Mouse (Mus musculus) adrenal gland, postnatal 36 days (tissue): ENCODE measurements around the gene Dyrk1b. TPM values are rescaled to one million over a fixed set of nuclear protein-coding genes. Genes with fewer than 3 reads are reported as not detected.
"Not testable (repeated sequence)": the region's sequence is repeated elsewhere in the genome, so short reads cannot be mapped to it uniquely, and the experiment has no call there.

Experiments used
- DNase-seq, 2 experiments: peaks; one replicate each; pipeline ENCODE4 v3.0.0; 2021; ENCODE audit warnings: mixed read lengths in 1 of 2
- total RNA-seq, 2 experiments: library from RNA; stranded (reverse); gene quantifications; 2 replicates each; pipeline ENCODE4 v1.2.3; 2021

Dyrk1b gene
- total RNA-seq, 2 experiments from 2014 or later: 27.3 to 31.4 TPM

DNA sequence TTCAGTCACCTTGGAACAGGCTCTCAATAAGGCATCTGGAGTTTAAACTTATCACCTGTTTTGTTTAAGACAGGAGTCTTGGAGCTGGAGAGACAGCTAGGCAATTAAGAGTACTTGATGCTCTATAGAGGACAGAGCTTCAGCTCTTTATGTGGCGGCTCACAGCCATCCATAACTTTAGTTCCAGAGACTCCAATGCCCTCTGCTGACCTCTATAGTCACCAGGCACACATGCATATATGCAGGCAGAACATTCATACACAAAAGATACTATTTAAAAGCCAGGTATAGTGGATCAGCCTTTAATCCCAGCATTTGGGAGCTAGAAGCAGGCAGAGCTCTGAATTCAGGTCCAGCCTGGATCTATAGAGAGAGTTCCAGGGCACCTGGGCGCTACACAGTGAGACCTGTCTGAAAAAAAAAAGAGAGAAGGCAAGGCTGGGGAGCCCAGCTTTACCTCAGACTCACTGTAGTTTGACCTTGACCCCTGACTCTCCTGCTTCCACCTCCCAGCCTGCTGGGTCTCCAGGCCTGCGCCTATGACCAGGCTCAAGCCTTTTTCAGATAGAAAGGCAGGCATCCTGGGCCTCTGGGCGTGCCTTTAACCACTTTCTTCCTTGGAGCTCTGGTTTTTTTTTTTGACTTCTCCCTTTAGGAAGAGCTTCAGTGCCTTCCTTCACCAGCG is 16.3 kb downstream of the Dyrk1b start:
- DNase-seq: no peak

DNA sequence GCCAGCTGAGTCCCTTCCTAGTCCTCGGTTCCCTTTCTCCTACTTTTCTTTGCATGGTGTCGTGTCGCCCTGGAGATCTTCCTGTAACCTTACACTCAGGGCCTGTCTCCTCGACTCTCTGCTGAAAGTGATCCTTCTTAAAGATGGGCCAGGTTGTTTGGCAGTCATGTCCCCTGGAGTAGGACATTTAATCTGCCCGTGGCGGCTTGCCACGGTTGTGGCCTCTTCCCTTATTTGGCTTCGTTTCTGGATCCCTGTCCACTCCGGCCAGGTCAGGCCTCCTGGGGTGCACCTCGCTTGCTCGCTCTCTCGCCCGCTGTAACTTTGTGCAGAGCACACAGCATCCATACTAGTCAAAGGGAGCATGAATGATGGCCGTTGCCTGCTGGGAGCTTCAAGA is 17.3 kb downstream of the Dyrk1b start:
- peak in 1 of 2 experiments; percentile 44 for DNase-seq

DNA sequence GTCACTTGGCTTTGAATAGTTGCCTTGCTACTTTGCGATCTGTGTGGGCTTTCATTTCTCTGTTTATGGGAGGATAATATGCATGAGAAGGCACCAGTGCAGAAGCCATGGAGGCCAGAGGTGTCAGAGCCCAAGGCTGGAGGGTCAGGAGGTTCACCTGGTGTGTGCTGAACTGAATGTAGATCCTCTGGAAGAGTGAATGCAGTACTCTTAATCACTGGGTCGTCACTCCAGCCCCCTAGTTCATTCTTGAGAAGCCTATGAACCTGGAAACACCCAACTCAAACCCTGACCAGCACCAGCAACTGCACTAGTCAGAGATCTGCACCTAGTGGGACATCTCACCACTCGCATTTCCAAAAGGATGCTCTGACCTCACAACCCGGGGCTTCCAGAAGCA is 19.8 kb downstream of the Dyrk1b start:
- DNase-seq: no peak

DNA sequence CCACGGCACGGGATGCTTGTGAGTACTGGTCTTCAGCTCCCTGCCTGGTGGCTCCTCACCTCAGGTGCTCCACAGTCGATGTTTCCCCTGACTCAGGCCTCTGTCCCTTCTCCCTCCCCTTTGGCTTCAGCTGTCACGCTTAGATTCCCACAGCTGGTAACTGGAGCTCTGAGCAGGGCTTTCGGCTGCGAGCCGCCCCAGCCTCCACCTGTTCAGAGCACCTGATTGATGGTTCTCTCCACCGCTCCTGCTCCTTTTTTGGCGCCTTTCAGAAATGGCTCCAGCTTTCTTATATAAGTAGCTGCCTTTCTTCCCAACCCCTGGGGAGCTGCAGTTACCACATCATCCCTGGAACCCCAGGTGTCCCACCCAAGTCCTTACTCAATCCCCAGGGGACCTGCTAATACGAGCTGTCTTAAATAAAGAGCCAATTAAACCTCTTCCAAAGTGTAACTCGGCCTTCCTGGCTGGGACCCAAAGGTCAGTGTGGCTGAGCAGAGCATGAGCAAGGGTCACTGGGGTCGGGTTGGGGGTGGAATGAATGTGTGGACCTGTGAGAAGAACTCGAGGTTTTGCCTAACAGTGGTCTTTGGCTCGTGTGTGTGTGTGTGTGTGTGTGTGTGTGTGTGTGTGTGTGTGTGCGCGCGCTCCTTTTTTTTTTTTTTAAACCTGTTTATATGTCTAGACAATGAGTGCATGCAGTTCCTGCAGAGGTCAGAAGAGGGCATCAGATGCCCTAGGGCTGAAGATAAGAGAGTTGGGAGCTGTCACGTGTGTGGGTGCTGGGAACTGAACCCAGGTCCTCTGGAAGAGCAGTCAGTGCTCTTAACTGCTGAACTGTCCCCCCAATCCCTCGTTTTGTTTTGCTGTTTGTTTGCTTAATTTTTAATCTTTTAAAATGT is 24.2 kb downstream of the Dyrk1b start:
- peak in 1 of 2 experiments; percentile 61 for DNase-seq

DNA sequence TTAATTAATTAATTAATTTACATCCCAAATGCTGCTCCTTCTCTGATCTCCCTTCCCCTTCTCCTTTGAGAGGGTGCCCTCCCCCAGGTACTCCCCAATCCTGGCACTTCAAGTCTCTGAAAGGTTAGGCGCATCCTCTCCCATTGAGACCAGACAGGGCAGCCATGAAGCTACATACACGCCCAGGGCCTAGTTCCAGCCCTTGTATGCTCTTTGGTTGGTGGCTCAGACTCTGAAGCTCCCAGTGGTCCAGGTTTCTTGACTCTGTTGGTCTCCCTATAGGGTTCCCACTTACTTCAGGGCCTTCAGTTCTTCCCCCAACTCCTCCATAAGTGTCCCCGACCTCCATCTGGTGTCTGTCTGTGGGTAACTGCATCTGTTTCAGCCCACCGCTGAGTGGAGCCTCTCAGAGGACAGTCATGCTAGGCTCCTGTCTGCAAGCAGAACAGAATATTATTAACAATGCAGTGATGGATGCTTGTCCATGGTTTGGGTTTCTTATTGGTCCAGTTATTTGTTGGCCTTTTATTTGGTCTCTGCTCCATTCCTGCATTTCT is 26.9 kb downstream of the Dyrk1b start:
- no peak for DNase-seq

DNA sequence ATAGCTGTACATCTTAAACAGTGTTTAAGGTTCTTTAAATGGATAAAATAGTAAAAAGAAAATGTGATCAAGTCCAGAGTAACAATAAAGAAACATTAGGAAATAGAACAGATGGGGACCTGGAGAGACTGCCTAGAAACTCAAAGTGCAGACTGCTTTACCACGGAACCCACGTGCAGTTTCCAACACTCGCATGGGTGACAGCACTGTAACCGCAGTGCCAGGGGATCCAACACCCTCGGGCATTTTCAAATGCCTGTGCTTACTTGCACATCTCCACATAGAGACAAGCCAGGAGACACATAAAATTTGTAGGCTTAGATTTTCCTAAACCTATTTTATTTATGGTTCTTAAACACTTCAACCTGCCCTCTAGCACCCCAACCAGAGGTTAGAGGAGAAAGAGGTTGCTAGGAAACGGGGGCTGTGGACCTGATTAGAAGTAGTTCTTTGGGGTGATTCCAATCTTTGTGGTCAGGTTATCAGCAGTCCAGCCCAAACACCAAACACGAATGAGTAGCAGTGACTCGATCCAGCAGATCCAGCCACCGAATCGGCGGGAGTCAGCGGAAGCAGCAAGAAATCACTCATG is 29.2 kb downstream of the Dyrk1b start:
- no peak for DNase-seq

DNA sequence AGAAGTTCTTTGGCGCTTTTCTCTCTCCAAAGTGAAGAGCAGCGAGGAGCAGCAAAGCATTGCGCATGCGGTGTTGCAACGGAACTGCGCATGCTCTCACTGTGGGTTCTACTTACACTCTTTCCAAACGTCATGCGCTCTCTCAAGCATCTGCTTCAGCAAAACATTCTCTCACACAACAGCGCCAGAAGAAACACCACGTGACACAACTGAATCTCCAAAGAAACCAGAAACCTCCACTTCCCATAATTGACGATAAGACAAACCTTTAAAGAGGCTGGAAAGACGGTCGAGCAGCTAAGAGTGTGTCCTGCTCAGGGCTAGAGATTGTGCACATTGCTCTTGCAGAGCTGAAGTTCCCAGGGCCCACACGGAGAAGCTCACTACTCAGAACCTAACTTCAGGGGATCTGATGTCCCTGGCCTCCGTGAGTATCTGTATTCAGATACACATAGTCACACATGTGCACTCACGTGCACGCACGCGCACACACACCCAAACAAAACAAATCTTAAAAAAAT is 29.8 kb downstream of the Dyrk1b start:
- peak; percentile 81 for DNase-seq

DNA sequence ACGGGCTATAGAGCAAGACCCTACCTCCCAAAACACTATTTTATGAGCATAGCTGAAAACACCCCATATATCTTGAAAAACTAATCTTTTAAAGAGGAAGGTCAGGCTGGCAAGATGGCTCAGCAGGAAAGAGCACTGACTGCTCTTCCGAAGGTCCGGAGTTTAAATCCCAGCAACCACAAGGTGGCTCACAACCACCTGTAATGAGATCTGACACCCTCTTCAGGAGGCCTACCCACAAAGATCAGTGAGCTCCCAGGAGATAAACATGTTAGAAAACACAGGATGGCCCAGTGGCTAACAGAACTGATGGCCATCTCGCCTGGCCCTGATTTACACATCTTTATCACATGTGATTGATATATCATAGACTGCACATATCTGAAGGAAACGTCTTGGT is 31.5 kb downstream of the Dyrk1b start:
- no peak for DNase-seq

DNA sequence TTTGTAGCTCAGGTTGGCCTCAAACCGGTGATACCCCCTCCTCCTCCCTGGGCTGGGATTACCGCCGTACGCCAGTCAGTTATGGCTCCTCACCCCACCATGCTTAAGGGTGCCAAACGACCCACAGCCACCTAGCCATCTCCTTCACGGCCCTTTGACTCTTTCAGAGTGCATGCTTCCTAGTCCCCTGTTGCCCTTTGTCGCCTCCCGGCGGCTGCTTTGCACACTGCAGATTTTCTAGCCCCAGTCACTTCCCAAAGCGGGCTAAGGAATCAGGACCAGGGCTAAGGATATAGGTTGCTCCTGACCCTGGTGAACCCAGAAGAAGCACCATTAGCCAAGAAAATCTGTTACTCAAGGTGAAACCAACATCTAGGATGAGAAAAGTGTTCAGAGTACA is 34.9 kb downstream of the Dyrk1b start:
- DNase-seq: peak; percentile 79 to 86

DNA sequence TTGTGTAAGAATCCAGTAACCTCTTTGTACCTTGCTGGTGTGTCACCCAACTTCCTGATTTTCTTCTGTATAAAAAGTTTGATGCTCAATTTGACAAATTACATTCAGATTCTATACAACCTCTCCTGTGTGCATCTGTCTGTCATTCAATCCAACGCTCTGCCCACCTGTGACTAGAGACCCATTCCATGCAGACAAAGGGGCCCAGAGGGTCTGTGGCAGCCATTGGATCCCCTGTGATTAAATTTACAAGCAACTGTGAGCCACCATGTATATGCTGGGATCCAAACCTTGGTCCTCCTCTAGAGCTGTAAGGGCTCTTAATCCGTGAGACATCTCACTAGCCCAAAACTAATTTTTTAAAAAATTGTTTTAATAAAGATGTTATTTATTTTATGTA is 36.7 kb downstream of the Dyrk1b start:
- DNase-seq: not testable (repeated sequence)

DNA sequence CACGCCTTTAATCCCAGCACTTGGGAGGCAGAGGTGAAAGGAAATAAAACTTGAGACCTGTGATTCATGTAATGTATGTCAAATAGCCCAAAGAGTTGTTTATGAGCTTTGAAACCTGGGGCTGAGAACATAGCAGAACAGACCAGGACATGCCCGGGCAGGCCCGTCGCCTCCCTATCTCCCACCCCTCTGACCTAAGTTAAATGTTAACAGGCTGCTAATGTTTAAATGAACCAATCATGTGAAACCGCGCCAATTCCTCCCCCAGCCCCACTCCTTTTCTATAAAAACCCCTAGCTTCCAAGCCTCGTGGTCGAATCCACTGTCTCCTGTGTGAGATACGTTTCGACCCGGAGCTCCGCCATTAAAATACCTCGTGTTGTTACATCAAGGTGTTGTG is 38.5 kb downstream of the Dyrk1b start:
- DNase-seq: not testable (repeated sequence)

DNA sequence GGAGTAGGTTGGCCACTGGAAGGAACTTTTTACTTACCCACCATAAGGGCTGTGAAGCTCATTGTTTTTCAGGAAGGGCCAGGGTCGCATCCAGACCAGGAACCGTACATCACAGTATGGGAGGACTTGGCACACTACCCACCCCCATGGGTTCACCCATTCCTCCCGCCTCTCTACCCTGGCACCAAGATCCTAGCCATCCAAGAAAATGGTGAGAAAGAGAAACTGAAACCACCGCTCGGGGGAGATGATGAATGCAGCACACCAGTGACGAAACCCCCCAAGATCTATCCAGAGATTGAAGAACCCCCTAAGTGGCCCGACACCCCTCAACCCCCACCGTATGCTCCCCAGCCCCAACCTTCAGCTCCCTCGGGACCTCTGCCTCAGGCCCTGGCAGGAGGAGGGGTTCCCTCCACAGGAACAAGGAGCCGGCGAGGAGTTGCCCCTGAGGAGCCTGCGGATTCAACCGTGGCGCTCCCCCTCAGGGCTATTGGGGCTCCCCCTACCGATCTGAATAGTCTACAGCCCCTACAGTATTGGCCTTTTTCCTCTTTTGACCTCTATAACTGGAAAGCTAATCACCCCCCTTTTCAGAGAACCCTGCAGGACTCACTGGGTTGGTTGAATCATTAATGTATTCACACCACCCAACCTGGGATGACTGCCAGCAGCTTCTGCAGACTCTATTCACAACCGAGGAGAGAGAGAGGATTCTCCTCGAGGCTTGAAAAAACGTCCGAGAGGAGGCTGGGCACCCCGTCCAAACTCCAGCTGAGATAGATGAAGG is 39.9 kb downstream of the Dyrk1b start:
- DNase-seq: peak; percentile 35 to 49

DNA sequence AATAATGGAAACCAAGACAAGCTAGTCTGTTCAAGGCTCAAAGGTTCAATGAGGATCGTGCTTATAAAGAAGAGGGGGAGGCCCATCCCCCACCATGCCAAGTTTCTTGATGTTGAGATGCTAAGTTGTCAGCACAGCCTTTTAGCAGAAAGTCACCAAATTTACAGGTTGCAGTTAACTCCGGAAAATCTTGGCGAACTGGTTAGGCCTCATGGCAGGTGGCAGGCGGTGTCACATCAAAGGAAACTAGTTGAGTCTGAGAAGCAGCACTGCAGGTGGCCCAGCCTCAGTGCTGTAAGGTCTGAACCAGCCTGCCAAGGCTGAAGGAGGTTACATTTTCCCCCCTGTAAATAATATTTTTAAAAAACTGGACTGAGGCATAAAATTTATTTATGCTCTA is 47.6 kb downstream of the Dyrk1b start:
- DNase-seq: not testable (repeated sequence)

DNA sequence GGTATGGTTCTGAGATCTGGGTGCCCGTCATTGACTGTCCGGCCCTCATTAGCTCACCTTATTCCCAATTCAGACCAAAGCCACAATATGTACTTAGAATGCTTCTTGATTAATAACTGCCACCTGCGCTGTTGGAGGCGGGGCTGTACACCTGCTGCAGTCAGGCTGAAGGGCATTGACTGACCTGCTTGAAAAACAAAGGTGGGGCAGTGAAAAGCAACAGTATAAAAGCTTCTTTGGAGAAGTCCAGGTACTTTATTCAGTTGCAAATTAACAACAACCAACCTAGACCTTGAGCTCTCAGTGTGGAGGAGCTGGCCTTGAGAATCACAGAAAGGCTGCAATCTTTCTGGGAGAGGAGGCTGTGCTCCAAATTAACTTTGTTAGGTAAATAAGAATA is 48.2 kb downstream of the Dyrk1b start:
- not testable (repeated sequence) for DNase-seq

Other genes starting within 250 kb of the Dyrk1b start
- 10 to 100 TPM; 10.5 to 13.6 TPM for gene Zfp780b, start 200.3 kb upstream of the Dyrk1b start, total RNA-seq
- 1 to 10 TPM; 2.3 to 2.4 TPM for gene Zfp850, start 165.4 kb upstream of the Dyrk1b start, total RNA-seq
- gene Psmc4, start 129.4 kb upstream of the Dyrk1b start, total RNA-seq: 100 to 1,000 TPM; 151 to 195 TPM
- gene Fcgbp, start 108.2 kb upstream of the Dyrk1b start, total RNA-seq: not detected
- gene 9530053A07Rik, start 50.0 kb upstream of the Dyrk1b start, total RNA-seq: not detected
- gene Fbl, start 9.8 kb upstream of the Dyrk1b start, total RNA-seq: 100 to 1,000 TPM in 1 of 2 experiments, 10 to 100 TPM in 1; 92.2 to 134 TPM
- 10 to 100 TPM; 25.2 to 51.2 TPM for gene Eid2, start 88.4 kb downstream of the Dyrk1b start, total RNA-seq
- gene Eid2b, start 98.3 kb downstream of the Dyrk1b start, total RNA-seq: 10 to 100 TPM; 13.7 to 18.4 TPM
- 1 to 10 TPM in 1 of 2 experiments, not detected in 1; 1.1 TPM for gene Selenov, start 111.7 kb downstream of the Dyrk1b start, total RNA-seq
- under 1 TPM in 1 of 2 experiments, not detected in 1; 0.89 TPM for gene Dll3, start 122.8 kb downstream of the Dyrk1b start, total RNA-seq
- gene Timm50, start 132.6 kb downstream of the Dyrk1b start, total RNA-seq: 100 to 1,000 TPM in 1 of 2 experiments, 10 to 100 TPM in 1; 84.0 to 102 TPM
- 100 to 1,000 TPM; 122 to 287 TPM for gene Supt5, start 159.3 kb downstream of the Dyrk1b start, total RNA-seq
- gene Rps16, start 171.2 kb downstream of the Dyrk1b start, total RNA-seq: 1,000 to 10,000 TPM; 1,072 to 1,115 TPM
- gene Plekhg2, start 193.1 kb downstream of the Dyrk1b start, total RNA-seq: 10 to 100 TPM; 19.0 to 27.2 TPM
- gene Zfp36, start 200.8 kb downstream of the Dyrk1b start, total RNA-seq: 10 to 100 TPM; 19.0 to 26.1 TPM
- gene Med29, start 213.2 kb downstream of the Dyrk1b start, total RNA-seq: 10 to 100 TPM; 33.6 to 47.4 TPM
- gene Paf1, start 213.5 kb downstream of the Dyrk1b start, total RNA-seq: 10 to 100 TPM; 67.3 to 77.7 TPM